In genomic region chr4:110045651-110046269, GRCm38 (mm10) we compare ENCODE assay signal across 27 mouse cellular contexts.
"Had no signal": no experiment of that assay in that cellular context is flagged by ENCODE, and none has a peak within 500 bp of the region (broad histone marks: within the 10 kb centered on the region; RNA-seq: fewer than 3 reads in every experiment).

No protein-coding gene starts in this region.

- H3K9ac ChIP-seq: heart, embryonic 13.5 days; heart, embryonic 15.5 days; hindbrain, embryonic 12.5 days; hindbrain, embryonic 14.5 days; intestine, embryonic 15.5 days; liver, embryonic 13.5 days; liver, embryonic 15.5 days; liver, postnatal 0 days had no signal

- H3K27me3 ChIP-seq: heart, embryonic 13.5 days; heart, embryonic 15.5 days; hindbrain, embryonic 12.5 days; intestine, embryonic 15.5 days had no signal

- H3K4me2 ChIP-seq: heart, embryonic 11.5 days; heart, embryonic 13.5 days; heart, embryonic 15.5 days; hindbrain, embryonic 12.5 days; hindbrain, embryonic 14.5 days; intestine, embryonic 15.5 days; liver, embryonic 11.5 days; liver, embryonic 13.5 days; liver, embryonic 15.5 days had no signal

- H3K27ac ChIP-seq: gastrocnemius, adult 2 months; heart, adult 2 months; heart, embryonic 13.5 days; heart, embryonic 15.5 days; hindbrain, embryonic 10.5 days; hindbrain, embryonic 12.5 days; hindbrain, embryonic 14.5 days; intestine, embryonic 15.5 days; layer of hippocampus, adult 2 months; liver, embryonic 13.5 days; liver, embryonic 15.5 days had no signal

- ATAC-seq: hindbrain, embryonic 16.5 days; inflammation-experienced regulatory T-cells, adult 6 months; intestine, embryonic 15.5 days; intestine, postnatal 0 days; liver, postnatal 0 days had no signal

- H3K4me3 ChIP-seq: gastrocnemius, adult 2 months; heart, adult 2 months; heart, embryonic 13.5 days; heart, embryonic 15.5 days; hindbrain, embryonic 10.5 days; hindbrain, embryonic 12.5 days; intestine, embryonic 15.5 days; layer of hippocampus, adult 2 months; left cerebral cortex, adult 2 months; liver, embryonic 13.5 days; liver, embryonic 15.5 days had no signal

- DNase-seq: gastrocnemius, adult 2 months; gastrocnemius, postnatal 10 days; gastrocnemius, postnatal 25 days; heart, adult 2 months; heart, postnatal 14 days; heart, postnatal 36 days; kidney, adult 2 months; kidney, postnatal 14 days; kidney, postnatal 36 days; liver; liver, embryonic 13.5 days; liver, postnatal 0 days; lung, adult 2 months had no signal

- H3K36me3 ChIP-seq: heart, embryonic 13.5 days; heart, embryonic 15.5 days; hindbrain, embryonic 10.5 days; hindbrain, embryonic 12.5 days; intestine, embryonic 15.5 days; liver, embryonic 13.5 days; liver, embryonic 15.5 days had no signal

- H3K9me3 ChIP-seq: heart, embryonic 13.5 days; heart, embryonic 15.5 days; hindbrain, embryonic 10.5 days; hindbrain, embryonic 12.5 days; intestine, embryonic 15.5 days; liver, embryonic 13.5 days; liver, embryonic 15.5 days had no signal
